ENCODE assay signal across 24 mouse cellular contexts in the genomic region with DNA sequence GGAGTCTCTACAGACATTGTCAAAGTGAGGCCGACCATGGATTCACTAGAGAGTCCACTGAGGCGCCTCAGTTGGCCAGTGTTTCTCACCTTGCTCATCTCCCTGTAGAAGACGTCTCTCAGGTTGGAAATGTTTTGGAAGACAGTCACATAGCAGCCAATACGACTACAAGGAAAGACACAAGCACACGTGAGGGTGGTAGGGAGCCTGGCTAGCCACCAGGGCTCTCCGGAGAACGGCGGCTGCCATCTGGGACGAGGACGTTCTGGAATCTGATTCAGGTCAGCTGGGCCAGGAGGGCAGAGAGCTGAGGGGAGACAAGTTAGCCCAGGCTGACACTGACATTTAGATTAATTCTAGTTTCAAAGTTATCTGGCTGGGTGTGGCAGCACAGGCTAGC. TPM values are rescaled to one million over a fixed set of nuclear protein-coding genes. Genes with fewer than 3 reads are reported as not detected.
DNase-seq lines count a peak whose midpoint lies in the region; ATAC-seq and TF ChIP-seq lines count a peak whose summit lies in the region.
"Had no signal": no experiment of that assay in that cellular context is flagged by ENCODE, and none has a peak within 500 bp of the region (broad histone marks: within the 10 kb centered on the region; RNA-seq: fewer than 3 reads in every experiment).

No protein-coding gene starts in this region.

- TF ChIP-seq POLR2A in cerebellum, adult 2 months (IDR thresholded peaks at IDR 0.05; ENCODE audit: borderline replicate concordance, insufficient read depth, low read length) = no peak

- peaks cover 10% of the 10 kb centered on the region for H3K4me1 ChIP-seq in cerebellum, adult 2 months (ENCODE audit: control insufficient read depth, insufficient read depth, low read length)
- H3K4me1 ChIP-seq: embryonic facial prominence, embryonic 13.5 days; forebrain, embryonic 12.5 days; forebrain, embryonic 15.5 days; hindbrain, embryonic 13.5 days had no signal

- H3K27me3 ChIP-seq in cerebellum, adult 2 months (ENCODE audit: control insufficient read depth, insufficient read depth, low read length) = no peaks in the 10 kb centered on the region
- H3K27me3 ChIP-seq: embryonic facial prominence, embryonic 13.5 days; forebrain, embryonic 12.5 days; forebrain, embryonic 15.5 days; hindbrain, embryonic 13.5 days; intestine, embryonic 15.5 days had no signal

- TF ChIP-seq CTCF in cerebellum, adult 2 months (IDR thresholded peaks at IDR 0.05; ENCODE audit: borderline replicate concordance, insufficient read depth, low read depth, low read length) = no peak

- peak; percentile 29 for DNase-seq in cerebellum, adult 11 months
- peak; percentile 48 to 65 for DNase-seq in cerebellum, adult 2 months
- DNase-seq in cerebellum, adult 9-11 months = peak; percentile 51
- peak; percentile 57 to 66 for DNase-seq in cerebellum, postnatal 25 days
- no peak for DNase-seq in adrenal gland, postnatal 10 days
- DNase-seq in right cerebral cortex, postnatal 25 days = no peak
- no peak for DNase-seq in gastrocnemius, postnatal 4 days (ENCODE audit: low spot score in 2 of 2)
- DNase-seq: adrenal gland, adult 8-10 months; adrenal gland, postnatal 36 days; embryo, embryonic 11 days; gastrocnemius, postnatal 25 days; kidney, adult 11 months; kidney, adult 8-10 months had no signal

- WGBS in cerebellum, adult 2 months = 23% methylated on average over 10 of the region's 10 CpGs

- H3K4me3 ChIP-seq in cerebellum, adult 2 months (replicated peaks; ENCODE audit: insufficient read depth, low read depth, low read length) = no peak overlapping the region
- H3K4me3 ChIP-seq: embryonic facial prominence, embryonic 10.5 days; embryonic facial prominence, embryonic 13.5 days; erythroblast, embryonic 14.5 days; forebrain, embryonic 12.5 days; forebrain, embryonic 15.5 days; hindbrain, embryonic 10.5 days; hindbrain, embryonic 13.5 days; intestine, embryonic 15.5 days had no signal

- H3K27ac ChIP-seq in cerebellum, adult 2 months (ENCODE audit: insufficient read depth, low read length) = no peak overlapping the region
- H3K27ac ChIP-seq: embryonic facial prominence, embryonic 13.5 days; forebrain, embryonic 12.5 days; forebrain, embryonic 15.5 days; hindbrain, embryonic 10.5 days; hindbrain, embryonic 13.5 days; intestine, embryonic 15.5 days had no signal

- ATAC-seq in cerebellum, adult (ENCODE audit: insufficient number of reproducible peaks, low FRiP score, low TSS enrichment) = no peak; the same call in 1 of the 2 replicates
- ATAC-seq: activated CD4-positive, CD25-positive, alpha-beta regulatory T cell, adult 4 months; forebrain, embryonic 15.5 days; hindbrain, embryonic 16.5 days; intestine, embryonic 15.5 days had no signal

RNA-seq across cellular contexts. Expression of gene Smagp, which starts 13.4 kb away (rescaled TPM):
- polyA plus RNA-seq in cerebellum, adult 2 months (2012; rRNA removed) = 3.3 and 3.7 TPM in 2 replicates
- 10 to 100 TPM; 29.6 to 41.6 TPM for total RNA-seq in adrenal gland, postnatal 10 days (2021)
- total RNA-seq in gastrocnemius, postnatal 4 days (2021) = 10 to 100 TPM in 1 of 2 experiments, 1 to 10 TPM in 1; 9.1 to 12.3 TPM
- polyA plus RNA-seq: activated CD4-positive, CD25-positive, alpha-beta regulatory T cell, adult 4 months had no signal

RNA-seq across cellular contexts. Expression of gene Bin2, which starts 19.2 kb away (rescaled TPM):
- polyA plus RNA-seq in cerebellum, adult 2 months (2012; rRNA removed) = 3.0 and 4.1 TPM in 2 replicates
- 1 to 10 TPM; 5.5 to 5.8 TPM for total RNA-seq in adrenal gland, postnatal 10 days (2021)
- total RNA-seq in gastrocnemius, postnatal 4 days (2021) = 1 to 10 TPM; 1.6 to 2.3 TPM

RNA-seq across cellular contexts. Expression of gene Dazap2, which starts 35.0 kb away (rescaled TPM):
- polyA plus RNA-seq in cerebellum, adult 2 months (2012; rRNA removed) = 214 and 220 TPM in 2 replicates
- 100 to 1,000 TPM; 171 to 182 TPM for total RNA-seq in adrenal gland, postnatal 10 days (2021)
- total RNA-seq in gastrocnemius, postnatal 4 days (2021) = 10 to 100 TPM; 69.7 to 83.6 TPM

RNA-seq across cellular contexts. Expression of gene Cela1, which starts 37.6 kb away (rescaled TPM):
- polyA plus RNA-seq in cerebellum, adult 2 months (2012; rRNA removed) = 6.5 and 8.3 TPM in 2 replicates
- 10 to 100 TPM; 22.1 to 23.9 TPM for total RNA-seq in adrenal gland, postnatal 10 days (2021)
- under 1 TPM; 0.70 to 0.74 TPM for total RNA-seq in gastrocnemius, postnatal 4 days (2021)
- total RNA-seq: gastrocnemius, postnatal 25 days had no signal
- polyA plus RNA-seq: forebrain, embryonic 12.5 days had no signal

RNA-seq across cellular contexts. Expression of gene Pou6f1, which starts 50.3 kb away (rescaled TPM):
- polyA plus RNA-seq in cerebellum, adult 2 months (2012; rRNA removed) = 63.9 and 64.5 TPM in 2 replicates
- total RNA-seq in adrenal gland, postnatal 10 days (2021) = 10 to 100 TPM; 22.0 to 29.0 TPM
- total RNA-seq in gastrocnemius, postnatal 4 days (2021) = 10 to 100 TPM; 15.2 TPM

Comparison
In these comparisons a context has a peak if more than half of its experiments do, and no peak if none do; other contexts are left out.
1. DNase-seq: peak in cerebellum, adult 11 months (single experiment), cerebellum, adult 2 months (2 of 2), cerebellum, adult 9-11 months (single experiment) and cerebellum, postnatal 25 days (2 of 2); none in adrenal gland, postnatal 10 days (single experiment), right cerebral cortex, postnatal 25 days (single experiment) and gastrocnemius, postnatal 4 days (0 of 2).